Mouse (Mus musculus) 3134 (cell line): ENCODE data around the gene Ntan1.
"Not testable (repeated sequence)": the region's sequence is repeated elsewhere in the genome, so short reads cannot be mapped to it uniquely, and the experiment has no call there.

Experiments used
- DNase-seq: peaks from one replicate; pipeline ENCODE4 v3.0.0-alpha.2; 2011; ENCODE audit warnings: low spot score; ENCODE audit not compliant: insufficient read length; ENCODE audit errors: extremely low read depth

Ntan1 gene

DNA sequence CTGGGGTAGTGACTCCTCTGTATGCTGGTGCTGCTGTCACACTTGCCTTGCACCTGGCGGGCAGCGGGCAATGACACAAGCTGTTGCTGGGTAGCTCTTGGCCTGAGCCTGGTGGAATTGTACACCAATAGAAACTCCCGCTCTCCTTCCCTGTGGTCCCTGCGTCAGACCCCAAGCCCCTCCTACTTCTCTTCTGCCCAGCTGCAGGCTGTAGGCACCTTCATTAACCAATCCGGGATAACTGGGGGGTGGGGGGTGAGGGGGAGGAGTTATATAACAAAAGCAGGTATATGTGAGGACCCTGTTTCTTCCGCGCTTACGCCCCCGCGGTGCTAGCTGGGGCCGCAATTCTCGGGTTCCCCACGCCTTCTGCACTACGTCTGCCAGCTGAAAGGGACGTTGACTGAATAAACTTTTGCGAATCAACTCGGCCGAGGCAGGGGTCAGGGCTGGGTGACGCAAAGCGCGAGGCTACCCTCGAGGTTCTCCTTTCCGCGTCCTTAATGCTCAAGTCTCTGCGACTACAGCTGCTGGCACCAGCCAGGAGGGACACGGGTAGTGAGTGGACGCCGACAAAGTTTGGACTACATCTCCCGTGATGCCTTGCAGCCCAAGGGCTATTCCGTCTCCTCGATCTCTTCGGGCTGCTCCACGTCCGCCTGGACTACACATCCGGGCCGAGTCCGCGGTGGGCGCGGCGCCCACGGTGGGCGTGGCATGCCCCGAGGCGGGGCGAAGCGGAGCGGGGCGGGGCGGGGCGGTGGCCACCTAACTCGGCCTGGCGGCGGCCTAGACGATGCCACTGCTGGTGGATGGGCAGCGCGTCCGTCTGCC lies at the start of gene Ntan1:
TSS of gene Ntan1 (plus strand) at position 286 of the 834 bp plus-strand sequence.
- DNase-seq = peak; percentile 99

DNA sequence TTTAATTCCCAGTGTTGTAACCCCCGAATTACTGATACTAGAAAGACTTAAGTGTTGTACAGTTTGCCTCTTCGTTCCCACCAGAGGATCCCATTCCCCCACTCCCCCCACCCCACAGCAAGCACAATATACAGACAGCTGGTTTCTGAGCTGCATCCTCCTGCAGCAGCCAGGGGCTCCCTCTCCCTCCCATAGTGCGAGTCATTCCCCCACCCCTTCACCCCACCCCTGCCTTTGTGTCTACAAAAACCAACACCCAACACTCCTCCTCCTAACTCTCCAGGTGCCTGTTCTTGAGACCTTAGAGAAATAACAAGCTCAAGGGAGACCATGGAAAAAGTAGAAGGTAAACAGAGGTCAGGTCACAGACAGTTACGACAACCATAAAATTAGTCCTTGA lies 47.0 kb upstream of the Ntan1 start:
- DNase-seq = not testable (repeated sequence)

- DNase-seq = peak; percentile 72
Observed at GRCm38 (mm10) chr16:13772051-13772450, 46.6 kb upstream of the Ntan1 start.

DNA sequence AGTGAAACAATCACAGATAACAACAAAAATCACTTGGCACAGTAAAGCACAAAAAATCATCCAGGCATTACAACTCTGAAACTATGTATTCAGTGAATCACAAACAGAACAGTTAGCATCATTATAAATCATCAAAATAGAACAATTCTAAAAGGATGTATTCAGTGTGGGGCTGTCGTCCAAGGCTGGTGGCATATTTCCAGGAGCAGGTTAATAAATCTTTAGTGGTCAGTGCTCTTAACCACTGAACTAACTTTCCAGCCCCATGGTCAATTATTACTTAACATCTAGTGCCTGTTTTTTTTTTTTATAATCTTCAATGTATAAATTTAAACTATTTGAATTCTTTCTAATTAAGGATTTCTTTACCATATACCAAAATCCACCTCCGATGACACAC lies 44.6 kb upstream of the Ntan1 start:
- not testable (repeated sequence) for DNase-seq

- not testable (repeated sequence) for DNase-seq
Observed at GRCm38 (mm10) chr16:13774651-13775050, 44.0 kb upstream of the Ntan1 start.

- peak; percentile 95 for DNase-seq
Observed at GRCm38 (mm10) chr16:13780353-13781036, 38.1 kb upstream of the Ntan1 start, which contains the start of gene Rrn3. Rrn3 (plus strand) TSS chr16:13780708.

DNA sequence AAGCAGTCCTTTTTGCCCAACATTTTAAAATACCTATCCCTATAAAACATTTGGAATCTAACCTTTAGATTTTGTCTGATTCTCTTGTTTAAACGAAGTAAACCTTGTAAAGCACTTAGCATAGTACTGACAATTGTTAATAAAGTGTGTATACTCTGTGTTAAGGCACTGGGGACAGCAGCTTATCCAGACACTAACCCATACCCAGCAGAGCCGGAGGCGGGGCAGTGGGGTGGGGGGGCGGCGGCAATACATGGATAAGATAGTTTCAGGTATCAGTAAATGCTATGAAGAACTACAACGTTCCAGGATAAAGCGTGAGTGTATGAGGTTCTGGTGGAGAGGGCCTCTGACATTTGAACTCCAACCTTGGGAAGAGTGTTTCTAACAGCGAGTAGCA lies 37.4 kb upstream of the Ntan1 start:
- DNase-seq = peak; percentile 20

DNA sequence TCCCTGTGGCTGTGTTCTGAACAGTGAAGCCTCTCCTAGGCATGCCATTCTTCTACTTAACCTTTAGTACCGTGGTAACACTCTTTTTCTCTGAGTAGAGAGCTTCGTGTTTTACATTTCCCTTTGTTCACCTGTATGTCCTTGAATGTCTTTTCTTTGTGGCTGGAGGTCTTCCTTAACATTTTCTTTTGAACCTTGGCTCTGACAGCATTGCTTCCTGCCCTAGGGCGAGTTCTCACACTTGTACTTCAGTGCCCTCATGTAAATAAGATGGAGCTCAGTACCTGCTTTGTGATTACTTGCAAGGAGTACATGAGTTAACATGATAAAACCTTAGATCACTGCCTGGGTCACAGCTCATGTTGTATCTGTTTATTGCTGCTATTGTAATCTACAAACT lies 32.7 kb upstream of the Ntan1 start:
- no peak for DNase-seq

DNA sequence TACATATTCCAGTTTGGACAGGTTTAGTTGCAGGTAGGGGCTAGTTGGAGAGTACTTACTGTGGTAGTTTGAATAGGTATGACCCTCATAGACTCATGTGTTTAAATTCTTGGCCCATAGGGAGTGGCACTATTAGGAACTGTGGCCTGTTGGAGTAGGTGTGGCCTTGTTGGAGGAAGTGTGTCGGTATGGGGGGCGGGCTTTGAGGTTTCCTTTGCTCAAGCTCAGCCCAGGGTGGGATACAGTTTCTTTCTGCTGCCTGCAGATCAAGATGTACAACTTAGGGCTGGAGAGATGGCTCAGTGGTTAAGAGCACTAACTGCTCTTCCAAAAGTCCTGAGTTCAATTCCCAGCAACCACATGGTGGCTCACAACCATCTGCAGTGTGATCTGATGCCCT lies 25.2 kb upstream of the Ntan1 start:
- not testable (repeated sequence) for DNase-seq

GRCm38 (mm10) chr16:13796746-13797175 lies 21.9 kb upstream of the Ntan1 start:
- DNase-seq = no peak

- no peak for DNase-seq
Observed at GRCm38 (mm10) chr16:13801231-13801630, 17.4 kb upstream of the Ntan1 start.

DNA sequence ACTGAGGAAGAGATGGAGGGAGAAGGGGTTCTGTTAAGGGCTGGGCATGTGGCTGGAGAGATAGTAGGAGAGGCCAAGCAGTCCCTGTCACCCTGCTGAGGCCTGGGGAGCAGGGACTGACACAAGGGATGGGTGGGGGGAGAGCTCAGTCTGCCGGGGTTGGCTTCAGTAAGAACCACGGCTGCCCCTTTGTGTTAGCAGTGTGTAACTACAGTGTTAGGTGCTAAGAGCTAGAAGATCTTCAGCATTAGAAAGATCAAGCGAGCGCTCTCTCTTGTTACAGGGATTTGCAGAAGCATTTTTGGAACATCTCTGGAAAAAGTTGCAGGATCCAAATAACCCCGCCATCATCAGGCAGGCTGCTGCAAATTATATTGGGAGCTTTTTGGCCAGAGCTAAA lies 14.0 kb upstream of the Ntan1 start:
- DNase-seq = no peak

DNA sequence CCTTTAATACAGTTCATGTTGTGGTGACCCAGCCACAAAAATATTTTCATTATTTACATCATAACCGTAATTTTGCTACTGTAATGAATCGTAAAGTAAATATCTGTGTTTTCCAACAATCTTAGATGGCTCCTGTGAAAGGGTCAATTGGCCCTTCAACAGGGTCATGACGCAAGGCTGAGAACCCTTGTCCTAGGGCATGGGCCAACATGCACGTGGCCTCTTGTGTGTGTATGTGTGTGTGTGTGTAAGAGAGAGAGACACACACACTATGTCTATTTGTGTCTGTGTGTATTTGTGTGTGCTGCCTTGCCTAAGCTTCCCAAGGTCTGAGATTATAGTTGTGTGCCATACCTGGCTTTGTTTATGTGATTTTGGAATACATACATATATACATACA lies 11.0 kb upstream of the Ntan1 start:
- DNase-seq = no peak

DNA sequence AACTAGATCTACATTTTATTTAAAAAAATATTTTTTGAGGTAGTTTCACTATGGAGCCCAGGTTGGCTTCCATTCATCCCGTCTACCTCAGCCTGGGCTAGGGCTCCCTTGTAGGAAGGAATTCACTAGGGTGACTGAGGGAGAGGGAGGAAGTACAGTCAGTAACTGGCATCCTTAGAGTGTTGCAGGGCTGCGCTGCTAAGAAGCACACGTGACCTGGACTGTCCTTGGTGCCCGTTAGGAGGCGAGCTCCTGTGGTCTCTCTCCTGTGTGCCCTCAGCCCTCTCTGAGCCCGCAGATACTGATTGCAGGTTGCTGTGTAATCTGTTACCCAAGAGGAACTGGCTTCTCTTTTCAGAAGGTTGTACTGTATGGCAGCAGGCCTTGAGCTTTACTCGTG lies 10.2 kb upstream of the Ntan1 start:
- DNase-seq = no peak

- DNase-seq = no peak
Observed at GRCm38 (mm10) chr16:13812152-13812551, 6.5 kb upstream of the Ntan1 start.

DNA sequence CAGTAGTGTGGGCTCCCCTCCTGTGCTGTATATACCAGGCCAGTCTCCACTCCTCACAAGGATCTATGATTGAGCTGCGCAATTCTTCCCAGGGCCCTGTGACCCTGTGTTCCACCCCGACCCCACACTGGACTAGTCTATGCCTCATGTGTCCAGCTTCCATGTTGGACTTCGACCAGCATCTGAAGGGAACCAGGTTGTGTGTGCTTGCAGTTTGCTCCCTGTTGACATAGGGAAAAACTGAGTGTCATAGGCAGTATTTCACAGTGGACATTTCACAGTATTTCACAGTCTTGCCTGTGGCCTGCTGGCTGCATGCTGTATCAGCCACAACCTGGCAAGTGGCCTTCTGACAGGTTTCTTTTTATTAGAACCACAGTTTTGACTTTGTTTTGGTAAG lies 5.4 kb upstream of the Ntan1 start:
- DNase-seq = no peak

GRCm38 (mm10) chr16:13819394-13819743 lies 724 bp downstream of the Ntan1 start:
- DNase-seq = no peak

- DNase-seq = no peak
Observed at GRCm38 (mm10) chr16:13819806-13820500, 1.3 kb downstream of the Ntan1 start.

DNA sequence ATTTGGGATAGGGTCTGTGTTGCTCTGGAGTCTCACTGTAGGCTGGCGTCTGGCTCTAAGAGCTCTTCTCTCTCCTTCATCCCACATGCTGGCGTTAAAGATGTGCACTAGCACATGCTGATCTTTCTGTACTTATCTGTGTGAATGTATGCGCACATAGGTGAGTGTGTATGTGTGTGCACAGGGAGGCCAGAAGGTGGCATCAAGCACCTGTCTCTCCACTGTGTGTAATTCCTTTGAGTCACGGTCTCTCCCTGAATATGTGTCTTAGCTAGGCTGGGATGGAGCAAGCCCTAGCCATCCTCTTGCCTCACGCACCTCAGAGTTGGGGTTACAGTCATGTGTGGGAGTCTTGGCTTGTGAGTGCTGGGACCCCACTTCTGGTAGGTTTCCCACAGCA lies 2.1 kb downstream of the Ntan1 start:
- DNase-seq = no peak

DNA sequence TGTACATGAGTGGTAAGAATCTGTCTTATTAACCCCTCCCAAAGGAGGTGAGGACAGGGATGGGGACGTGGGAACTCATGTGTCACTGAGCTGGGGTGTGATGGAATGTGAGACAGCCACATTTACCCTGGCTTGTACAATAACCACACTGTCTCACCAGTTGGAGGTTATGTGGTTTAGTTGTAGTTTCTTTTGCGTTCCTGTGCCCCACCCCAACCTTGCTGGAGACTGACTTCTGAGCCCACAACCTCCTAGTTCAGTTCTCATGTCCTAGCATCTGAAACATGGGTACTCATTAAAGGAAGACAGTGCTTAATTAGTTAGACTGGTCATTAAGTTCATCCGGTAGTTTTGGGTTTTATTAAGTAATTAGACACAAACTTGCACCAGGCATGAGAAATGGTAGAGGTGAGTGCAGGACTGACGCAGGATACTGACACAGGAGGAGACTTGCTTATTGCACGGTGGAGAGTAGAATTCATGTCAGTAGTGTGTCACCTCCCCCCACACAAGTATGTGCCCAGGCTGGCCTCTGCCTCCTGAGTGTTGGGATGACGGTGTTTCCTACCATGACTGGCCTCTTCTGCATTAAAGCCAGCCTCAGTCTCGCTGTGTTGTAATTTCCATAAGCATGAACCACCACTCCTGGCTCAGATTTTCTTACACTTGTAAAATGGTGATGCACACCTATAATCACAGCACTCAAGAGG lies 7.3 kb downstream of the Ntan1 start:
- peak; percentile 57 for DNase-seq

DNA sequence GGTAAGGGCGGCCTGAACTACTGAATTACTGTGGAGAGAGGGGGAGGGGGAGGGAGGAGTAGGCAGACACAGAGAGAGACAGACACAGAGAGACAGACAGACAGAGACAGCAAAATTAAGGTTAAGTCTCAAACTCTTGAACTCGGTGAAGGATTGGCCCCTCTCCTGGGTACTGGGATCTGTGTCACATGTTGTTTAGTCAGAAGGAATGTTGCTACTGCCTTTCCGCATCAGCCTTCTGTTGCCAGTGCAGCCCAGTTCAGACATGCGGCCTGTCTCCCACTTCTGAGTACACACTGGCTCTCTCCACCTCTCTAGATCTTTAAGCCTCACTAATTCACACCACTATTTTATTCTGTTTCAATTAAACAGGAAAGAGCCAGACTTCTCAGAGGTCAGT lies 7.9 kb downstream of the Ntan1 start:
- DNase-seq = no peak
